Mouse (Mus musculus) ES-Bruce4 (cell line): ENCODE results near the gene Fam196b. TPM values are rescaled to one million over a fixed set of nuclear protein-coding genes. Genes with fewer than 3 reads are reported as not detected.

Experiments
- H3K27ac ChIP-seq: 2 replicates; pipeline ENCODE4 v1.5.1; 2012; ENCODE audit warnings: low read length, inconsistent platforms; ENCODE audit not compliant: insufficient read depth
- H3K27me3 ChIP-seq: 2 replicates; pipeline ENCODE4 v1.6.1; 2012; ENCODE audit warnings: mild to moderate bottlenecking, low read length, inconsistent platforms; ENCODE audit not compliant: control insufficient read depth, poor library complexity, insufficient read depth, severe bottlenecking
- H3K36me3 ChIP-seq: 2 replicates; pipeline ENCODE4 v1.6.1; 2012; ENCODE audit warnings: inconsistent platforms, mild to moderate bottlenecking, low read length, moderate library complexity; ENCODE audit not compliant: control insufficient read depth, poor library complexity, insufficient read depth, severe bottlenecking
- H3K4me1 ChIP-seq: one replicate; pipeline ENCODE4 v1.8.1; 2011; ENCODE audit warnings: low read length; ENCODE audit not compliant: control insufficient read depth, insufficient read depth
- H3K4me3 ChIP-seq: 2 replicates; pipeline ENCODE4 v1.5.1; 2011; ENCODE audit warnings: low read depth, mild to moderate bottlenecking, low read length
- H3K9ac ChIP-seq: 2 replicates; pipeline ENCODE4 v1.6.1; 2012; ENCODE audit warnings: low read depth, mild to moderate bottlenecking, inconsistent platforms; ENCODE audit not compliant: poor library complexity, severe bottlenecking
- H3K9me3 ChIP-seq: replicated peaks from 2 replicates; pipeline ENCODE4 v1.6.1; 2012; ENCODE audit warnings: mild to moderate bottlenecking, low read length, inconsistent platforms; ENCODE audit not compliant: control insufficient read depth, poor library complexity, insufficient read depth, severe bottlenecking
- CTCF ChIP-seq: IDR thresholded peaks from one replicate; pipeline ENCODE4 v1.8.1; 2011; ENCODE audit warnings: low read depth, low read length
- EP300 ChIP-seq: IDR thresholded peaks from 2 replicates; pipeline ENCODE4 v1.6.1; 2011; ENCODE audit warnings: low read depth, low read length; ENCODE audit not compliant: insufficient read depth
- POLR2A ChIP-seq: IDR thresholded peaks from one replicate; pipeline ENCODE4 v1.8.1; 2011; ENCODE audit warnings: low read length; ENCODE audit not compliant: insufficient read depth
- polyA plus RNA-seq: library from polyadenylated mRNA; stranded (reverse); fragments of >200 nt; gene quantifications from 2 replicates; pipeline ENCODE4 v1.2.4, GENCODE M21; 2011; ENCODE audit warnings: low read depth; ENCODE audit not compliant: missing spikeins, insufficient read depth, insufficient read length

The Fam196b gene
- polyA plus RNA-seq, 1 experiment = not detected

DNA sequence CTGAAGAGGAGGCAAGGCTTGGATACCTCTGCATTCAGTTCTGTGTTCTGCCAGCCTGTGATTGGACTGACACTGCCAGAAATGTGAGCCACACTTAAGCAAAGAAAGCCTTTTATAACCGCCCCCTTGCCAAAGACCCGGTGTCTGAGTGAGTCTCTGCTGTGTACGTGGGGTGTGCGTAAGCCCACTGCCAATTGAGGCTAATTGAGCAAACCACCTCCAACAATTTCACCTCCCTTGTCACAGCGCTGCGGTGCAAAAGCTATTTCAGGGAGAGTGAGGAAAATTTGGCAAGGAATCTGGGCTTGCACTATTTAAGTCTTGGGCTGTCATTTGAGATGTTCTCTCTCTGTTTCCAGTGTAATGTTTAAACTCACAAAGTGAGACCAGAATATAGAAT lies 106.4 kb downstream of the Fam196b start:
- no peak overlapping the region for H3K27ac ChIP-seq

DNA sequence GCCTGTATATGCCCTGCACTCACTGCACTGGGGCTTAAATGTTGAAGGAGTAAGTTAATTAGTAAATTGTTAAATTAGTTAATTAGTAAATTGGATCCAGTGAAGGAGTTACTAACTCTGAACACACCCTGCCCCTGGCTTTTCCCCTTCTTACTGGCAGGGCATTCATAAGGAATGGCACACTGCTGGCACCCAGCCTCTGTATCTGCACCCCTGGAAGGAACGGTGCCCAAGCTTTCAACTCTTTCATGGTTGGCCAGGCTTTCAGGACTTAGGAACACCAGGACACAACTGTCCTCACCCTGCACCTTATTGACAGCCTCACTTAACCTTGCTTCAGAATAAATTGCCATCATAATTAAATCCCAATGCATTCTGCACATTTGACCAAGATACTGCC lies 109.9 kb downstream of the Fam196b start:
- H3K27ac ChIP-seq = no peak overlapping the region
- no peaks in the 10 kb centered on the region for H3K36me3 ChIP-seq
- 0 out of 2 replicates have a peak, but pooled peaks cover 3% of the 10 kb centered on the region for H3K9me3 ChIP-seq
- H3K9ac ChIP-seq = no peak overlapping the region
- H3K4me3 ChIP-seq = no peak overlapping the region
- no peaks in the 10 kb centered on the region for H3K4me1 ChIP-seq
- TF ChIP-seq EP300 (no peak), POLR2A (no peak), CTCF (no peak)
- 0 out of 2 replicates have a peak, but pooled peaks cover under 1% of the 10 kb centered on the region for H3K27me3 ChIP-seq

More for the DNA sequence above, 106.4 kb downstream of the Fam196b start:
- Histone ChIP-seq H3K9me3 (no peaks in the 10 kb centered on the region), H3K9ac (no peak overlapping the region), H3K4me1 (no peaks in the 10 kb centered on the region), H3K36me3 (no peaks in the 10 kb centered on the region), H3K4me3 (no peak overlapping the region), H3K27me3 (0 out of 2 replicates have a peak, but pooled peaks cover 2% of the 10 kb centered on the region)
- TF ChIP-seq POLR2A (no peak), EP300 (no peak), CTCF (no peak)

DNA sequence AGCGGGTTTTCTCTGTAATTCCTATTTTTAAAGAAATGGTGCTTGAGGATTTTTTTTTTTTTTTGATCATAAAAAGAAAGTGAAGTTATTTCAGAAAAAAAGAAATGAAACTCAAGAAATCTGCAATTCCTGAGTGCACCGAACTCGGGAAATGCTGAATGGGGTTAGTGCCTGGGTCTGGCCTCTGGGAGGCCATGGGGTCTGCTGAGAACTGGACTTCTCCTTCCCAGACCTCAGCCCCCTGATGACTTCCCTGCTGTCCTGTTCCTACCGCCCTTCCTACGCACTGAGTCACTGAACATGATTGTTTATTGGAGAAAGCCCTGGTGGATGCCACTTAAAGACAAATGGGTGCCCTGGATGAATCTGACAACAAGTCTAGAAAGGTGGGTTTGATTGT lies 112.6 kb downstream of the Fam196b start:
- Histone ChIP-seq H3K4me1 (peaks cover 5% of the 10 kb centered on the region), H3K36me3 (no peaks in the 10 kb centered on the region), H3K4me3 (no peak overlapping the region), H3K27me3 (no peaks in the 10 kb centered on the region), H3K27ac (no peak overlapping the region), H3K9me3 (0 out of 2 replicates have a peak, but pooled peaks cover 3% of the 10 kb centered on the region), H3K9ac (no peak overlapping the region)
- TF ChIP-seq EP300 (no peak), POLR2A (no peak), CTCF (no peak)

DNA sequence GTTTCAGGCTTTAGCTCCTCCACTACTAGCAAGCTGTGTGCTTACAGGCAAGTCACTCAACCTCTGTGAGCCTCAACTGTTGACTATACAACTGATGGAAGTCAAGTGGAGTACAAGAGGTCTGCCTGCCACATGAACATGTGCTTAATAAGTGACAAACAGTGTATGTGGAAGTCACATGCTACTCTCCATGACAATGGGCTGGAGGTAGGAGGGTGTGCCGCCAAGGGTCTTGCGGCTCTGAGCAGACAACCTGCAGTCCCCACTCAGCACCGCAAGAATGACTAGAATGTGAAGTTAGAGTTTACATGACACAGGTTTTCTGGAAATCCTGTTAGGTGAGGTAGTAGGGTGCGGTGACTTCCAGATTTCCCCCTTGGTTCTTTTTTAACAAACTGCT lies 116.3 kb downstream of the Fam196b start:
- H3K36me3 ChIP-seq = no peaks in the 10 kb centered on the region
- no peak overlapping the region for H3K27ac ChIP-seq
- H3K4me1 ChIP-seq = peaks cover 5% of the 10 kb centered on the region
- H3K4me3 ChIP-seq = no peak overlapping the region
- H3K9me3 ChIP-seq = 0 out of 2 replicates have a peak, but pooled peaks cover 3% of the 10 kb centered on the region
- TF ChIP-seq CTCF (no peak), POLR2A (no peak), EP300 (peak; percentile 79)
- no peaks in the 10 kb centered on the region for H3K27me3 ChIP-seq
- H3K9ac ChIP-seq = no peak overlapping the region

DNA sequence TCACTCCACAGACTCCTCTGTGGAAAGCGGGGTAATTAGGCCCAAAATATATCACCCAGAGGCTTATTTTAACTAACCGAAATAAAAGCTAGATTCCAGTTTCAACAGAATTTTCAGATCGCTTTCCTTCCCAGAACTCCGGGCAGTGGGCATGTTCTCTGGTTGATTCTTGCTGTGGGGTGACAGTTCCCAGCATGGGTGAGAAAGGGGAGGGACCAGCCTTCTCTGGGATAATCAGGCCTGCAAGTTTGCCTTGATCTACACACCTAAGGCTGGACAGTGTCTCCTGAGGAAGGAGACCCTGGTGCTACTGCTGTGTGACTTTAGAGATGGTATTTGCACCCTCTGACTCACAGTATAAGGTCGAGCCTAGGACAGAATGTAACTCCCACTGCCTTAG lies 116.7 kb downstream of the Fam196b start:
- Histone ChIP-seq H3K27ac (no peak overlapping the region), H3K9ac (no peak overlapping the region), H3K36me3 (no peaks in the 10 kb centered on the region), H3K27me3 (no peaks in the 10 kb centered on the region), H3K4me3 (no peak overlapping the region), H3K9me3 (0 out of 2 replicates have a peak, but pooled peaks cover 3% of the 10 kb centered on the region), H3K4me1 (peaks cover 5% of the 10 kb centered on the region)
- TF ChIP-seq CTCF (no peak), EP300 (no peak), POLR2A (no peak)

DNA sequence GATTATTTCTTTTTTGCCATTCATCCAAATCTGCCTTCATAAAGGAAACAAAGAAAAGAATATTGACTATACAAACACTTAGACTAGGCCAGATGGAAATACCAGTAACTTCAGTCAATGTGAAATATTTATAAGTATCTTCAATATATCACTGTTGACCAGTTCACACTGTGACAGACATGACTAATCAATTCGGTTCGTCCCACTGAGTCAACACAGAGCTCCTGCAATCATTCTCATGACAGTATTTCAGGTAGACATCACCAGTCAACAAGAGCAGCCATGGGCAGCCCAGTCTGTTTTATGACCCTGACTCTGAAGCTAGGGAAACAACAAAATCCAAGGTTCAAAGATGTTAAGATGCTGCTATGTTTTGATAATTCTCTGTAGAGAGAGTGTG lies 117.4 kb downstream of the Fam196b start:
- Histone ChIP-seq H3K27me3 (no peaks in the 10 kb centered on the region), H3K36me3 (no peaks in the 10 kb centered on the region), H3K4me1 (peaks cover 5% of the 10 kb centered on the region), H3K9ac (no peak overlapping the region), H3K4me3 (no peak overlapping the region), H3K27ac (no peak overlapping the region), H3K9me3 (no peaks in the 10 kb centered on the region)
- TF ChIP-seq EP300 (no peak), POLR2A (no peak)
